Mouse (Mus musculus) brown adipose tissue, adult 24 weeks (tissue): ENCODE data around the gene Cldn9. TPM values are rescaled to one million over a fixed set of nuclear protein-coding genes. Genes with fewer than 3 reads are reported as not detected.

Experiments
- H3K27ac ChIP-seq: fragments of 200-500 bp; replicated peaks from 2 replicates; pipeline ENCODE4 v1.5.1; 2012; ENCODE audit warnings: low read depth, mild to moderate bottlenecking, low read length
- H3K4me1 ChIP-seq: fragments of 200-500 bp; 2 replicates; pipeline ENCODE4 v1.6.1; 2012; ENCODE audit warnings: low read length, mixed read lengths; ENCODE audit not compliant: control insufficient read depth, insufficient read depth, insufficient read length
- H3K4me3 ChIP-seq: fragments of 200-500 bp; 2 replicates; pipeline ENCODE4 v1.5.1; 2012; ENCODE audit warnings: low read depth, mild to moderate bottlenecking, low read length, moderate library complexity; ENCODE audit not compliant: insufficient read depth
- polyA plus RNA-seq: library from polyadenylated mRNA; stranded (reverse); fragments of >200 nt; gene quantifications from 2 replicates; pipeline ENCODE4 v1.2.4, GENCODE M21; 2012; ENCODE audit not compliant: missing spikeins, insufficient read depth, insufficient read length

Gene Cldn9
- polyA plus RNA-seq, 1 experiment: not detected

GRCm38 (mm10) chr17:23644613-23645495 is 39.0 kb downstream of the Cldn9 start, which contains the start of gene Mmp25:
Gene Mmp25, minus strand, starts transcription at chr17:23645277.
- H3K4me3 ChIP-seq: peak within 1 kb of the TSS; percentile 58
- no peaks in the 10 kb centered on the region for H3K4me1 ChIP-seq
- H3K27ac ChIP-seq: no peak within 1 kb of the TSS

Other genes starting within 250 kb of the Cldn9 start
- not detected in 2 replicates for gene Vmn2r117, start 204.3 kb downstream of the Cldn9 start, polyA plus RNA-seq
- 3.4 and 4.6 TPM in 2 replicates for gene Zfp213, start 119.8 kb downstream of the Cldn9 start, polyA plus RNA-seq
- gene Zfp13, start 84.5 kb downstream of the Cldn9 start, polyA plus RNA-seq: 1.8 and 3.7 TPM in 2 replicates
- not detected in 2 replicates for gene Zscan10, start 83.2 kb downstream of the Cldn9 start, polyA plus RNA-seq
- not detected in 2 replicates for gene Mmp25, start 38.7 kb downstream of the Cldn9 start, polyA plus RNA-seq
- gene Bicdl2, start 23.5 kb downstream of the Cldn9 start, polyA plus RNA-seq: not detected in 2 replicates
- 284 and 292 TPM in 2 replicates for gene Hcfc1r1, start 10.4 kb downstream of the Cldn9 start, polyA plus RNA-seq
- 13.0 and 16.3 TPM in 2 replicates for gene Thoc6, start 10.1 kb downstream of the Cldn9 start, polyA plus RNA-seq
- gene Tnfrsf12a, start 6.6 kb downstream of the Cldn9 start, polyA plus RNA-seq: 20.5 and 40.5 TPM in 2 replicates
- gene Cldn6, start 4.8 kb downstream of the Cldn9 start, polyA plus RNA-seq: not detected in 2 replicates
- gene 1520401A03Rik, start 38.8 kb upstream of the Cldn9 start, polyA plus RNA-seq: not detected in 2 replicates
- 1.8 TPM in 1 of 2 replicates, not detected in the other for gene Pkmyt1, start 42.3 kb upstream of the Cldn9 start, polyA plus RNA-seq
- gene Paqr4, start 56.8 kb upstream of the Cldn9 start, polyA plus RNA-seq: 4.0 and 5.1 TPM in 2 replicates
- gene Kremen2, start 61.8 kb upstream of the Cldn9 start, polyA plus RNA-seq: not detected in 2 replicates
- gene Flywch1, start 87.6 kb upstream of the Cldn9 start, polyA plus RNA-seq: 25.8 and 26.8 TPM in 2 replicates
- 2.8 and 8.2 TPM in 2 replicates for gene Flywch2, start 102.1 kb upstream of the Cldn9 start, polyA plus RNA-seq
- gene Srrm2, start 106.5 kb upstream of the Cldn9 start, polyA plus RNA-seq: 86.7 and 109 TPM in 2 replicates
- 378 and 510 TPM in 2 replicates for gene Elob, start 145.1 kb upstream of the Cldn9 start, polyA plus RNA-seq
- gene Prss33, start 152.0 kb upstream of the Cldn9 start, polyA plus RNA-seq: not detected in 2 replicates
- gene Prss32, start 159.8 kb upstream of the Cldn9 start, polyA plus RNA-seq: not detected in 2 replicates
- not detected in 2 replicates for gene Prss41, start 160.1 kb upstream of the Cldn9 start, polyA plus RNA-seq
- gene Prss21, start 184.0 kb upstream of the Cldn9 start, polyA plus RNA-seq: not detected in 2 replicates
- not detected in 2 replicates for gene Dcpp1, start 196.8 kb upstream of the Cldn9 start, polyA plus RNA-seq
- not detected in 2 replicates for gene Dcpp2, start 196.9 kb upstream of the Cldn9 start, polyA plus RNA-seq
- not detected in 2 replicates for gene Dcpp3, start 233.4 kb upstream of the Cldn9 start, polyA plus RNA-seq